Mouse (Mus musculus) small intestine, adult 2 months (tissue): ENCODE results near the gene Mnat1. TPM values are rescaled to one million over a fixed set of nuclear protein-coding genes. Genes with fewer than 3 reads are reported as not detected.

Source experiments
- H3K27ac ChIP-seq: fragments of 200-500 bp; 2 replicates; pipeline ENCODE4 v1.5.1; 2012; ENCODE audit warnings: low read depth, low read length, control low read depth, inconsistent platforms; ENCODE audit not compliant: insufficient read depth
- H3K27me3 ChIP-seq: fragments of 200-500 bp; 2 replicates; pipeline ENCODE4 v1.6.1; 2012; ENCODE audit warnings: mild to moderate bottlenecking, moderate library complexity, low read length, inconsistent platforms; ENCODE audit not compliant: control insufficient read depth, insufficient read depth
- H3K36me3 ChIP-seq: fragments of 200-500 bp; 2 replicates; pipeline ENCODE4 v1.6.1; 2012; ENCODE audit warnings: mild to moderate bottlenecking, low read length, control low read depth, inconsistent platforms; ENCODE audit not compliant: control insufficient read depth, insufficient read depth
- H3K4me1 ChIP-seq: fragments of 200-500 bp; 2 replicates; pipeline ENCODE4 v1.6.1; 2012; ENCODE audit warnings: low read length, inconsistent platforms, mixed read lengths; ENCODE audit not compliant: control insufficient read depth, insufficient read depth, insufficient read length
- H3K4me3 ChIP-seq: fragments of 200-500 bp; 2 replicates; pipeline ENCODE4 v1.5.1; 2012; ENCODE audit warnings: low read depth, mild to moderate bottlenecking, control low read depth, inconsistent platforms, low read length, moderate library complexity
- CTCF ChIP-seq: fragments of 200-500 bp; IDR thresholded peaks from 2 replicates; pipeline ENCODE4 v1.5.1; 2012; ENCODE audit warnings: low read depth, mild to moderate bottlenecking, control low read depth, inconsistent platforms, low read length, moderate library complexity, mixed read lengths; ENCODE audit not compliant: insufficient replicate concordance, insufficient read length; ENCODE audit errors: extremely low read depth
- POLR2A ChIP-seq: fragments of 200-500 bp; IDR thresholded peaks from 2 replicates; pipeline ENCODE4 v1.6.1; 2012; ENCODE audit warnings: low read depth, mild to moderate bottlenecking, control low read depth, inconsistent platforms, low read length, moderate library complexity
- WGBS: fragments of 180-500 bp; shearing (Covaris S2); methylation state at CpG from one replicate; pipeline ENCODE4 v1.1.7; 2018; 5-methylcytosine and 5-hydroxymethylcytosine counted together
- polyA plus RNA-seq: library from polyadenylated mRNA; depleted of rRNA; stranded (reverse); fragments of >200 nt; gene quantifications from 2 replicates; pipeline ENCODE4 v1.2.3, GENCODE M21; 2012

The Mnat1 gene
- polyA plus RNA-seq, 1 experiment = 1.7 TPM

DNA sequence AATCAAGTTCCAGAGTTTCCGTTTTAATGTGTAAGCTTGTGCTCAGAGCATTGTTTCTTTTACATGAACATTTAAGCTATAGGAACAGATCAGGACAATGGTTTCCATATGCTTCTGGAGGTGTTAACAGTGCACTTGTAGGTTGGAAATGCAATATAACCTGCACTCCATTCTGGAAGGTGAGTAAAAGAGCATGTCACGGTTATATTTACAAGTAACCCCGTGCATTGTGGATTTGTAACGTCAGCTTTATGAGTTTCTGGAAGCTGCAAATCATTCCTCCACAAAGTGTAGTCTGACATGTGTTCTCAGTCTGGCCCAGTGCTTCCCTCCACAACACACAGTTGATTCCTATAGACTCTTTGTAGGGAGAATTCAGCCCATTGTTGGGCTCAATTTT lies 30.6 kb downstream of the Mnat1 start:
- TF ChIP-seq CTCF = no peak
- TF ChIP-seq POLR2A = no peak
- 88% methylated on average over 4 of the region's 4 CpGs for WGBS

DNA sequence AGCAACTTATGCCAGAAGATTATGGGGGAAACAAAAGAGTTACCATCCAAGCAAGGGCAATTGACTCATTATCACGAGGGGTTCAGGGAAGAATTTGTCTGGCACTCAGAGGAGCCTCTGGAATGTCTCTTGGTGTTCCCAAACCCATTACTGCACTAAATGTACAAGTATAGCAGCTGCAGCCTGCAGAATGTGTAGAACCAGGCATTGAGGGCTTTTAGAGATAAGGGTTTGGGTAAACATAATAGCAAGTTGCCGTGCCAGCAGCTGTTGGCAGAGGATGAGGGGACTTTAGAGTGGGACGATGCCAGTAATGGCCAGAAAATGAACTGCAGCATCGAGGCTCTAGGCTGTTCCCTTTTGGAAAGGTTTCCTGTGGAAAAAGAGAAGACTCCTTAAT lies 36.8 kb downstream of the Mnat1 start:
- no peaks in the 10 kb centered on the region for H3K36me3 ChIP-seq
- TF ChIP-seq CTCF (no peak), POLR2A (no peak)
- no peak overlapping the region for H3K27ac ChIP-seq
- no peak overlapping the region for H3K4me3 ChIP-seq
- 12% methylated on average over 4 of the region's 4 CpGs for WGBS
- no peaks in the 10 kb centered on the region for H3K4me1 ChIP-seq
- H3K27me3 ChIP-seq = no peaks in the 10 kb centered on the region

More for the DNA sequence above, 30.6 kb downstream of the Mnat1 start:
- Histone ChIP-seq H3K36me3 (no peaks in the 10 kb centered on the region), H3K27me3 (no peaks in the 10 kb centered on the region), H3K27ac (no peak overlapping the region), H3K4me1 (no peaks in the 10 kb centered on the region), H3K4me3 (no peak overlapping the region)

DNA sequence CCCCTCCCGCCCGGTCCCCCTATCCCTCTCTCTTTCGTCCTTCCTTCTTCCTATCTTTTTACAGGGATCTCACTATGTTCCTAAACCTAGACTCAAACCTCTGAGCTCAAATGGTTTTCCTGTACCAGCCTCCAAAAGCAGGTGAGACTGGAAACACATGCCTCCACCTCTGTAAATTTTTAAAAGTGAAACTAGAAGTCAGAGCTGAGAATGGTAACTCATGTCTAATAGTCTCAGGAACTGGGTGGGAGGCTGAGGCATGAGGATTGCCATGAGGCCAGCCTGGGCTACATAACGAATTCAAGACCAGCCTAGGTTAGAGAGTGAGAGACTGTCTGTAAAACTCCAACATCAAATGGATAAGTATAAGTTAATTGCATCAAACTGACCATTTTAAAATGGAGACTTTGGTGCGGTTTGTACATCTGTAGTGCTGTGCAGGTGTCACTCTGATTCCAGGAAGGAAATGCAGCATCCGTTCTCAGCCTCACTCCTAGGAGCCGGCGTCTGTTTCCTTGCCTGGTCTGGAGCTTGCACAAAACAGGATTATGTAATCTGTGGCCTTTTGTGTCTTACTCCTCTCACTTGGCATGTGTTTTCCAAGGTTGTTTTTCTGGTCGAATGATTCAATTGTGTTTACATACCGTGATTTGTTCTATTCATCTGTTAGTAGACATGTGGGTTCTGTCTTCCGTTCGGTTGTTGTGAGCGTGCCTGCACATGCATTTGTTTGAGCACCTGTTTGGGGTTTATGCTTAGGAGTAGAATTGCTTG lies 39.1 kb downstream of the Mnat1 start:
- H3K4me1 ChIP-seq = no peaks in the 10 kb centered on the region
- H3K27ac ChIP-seq = no peak overlapping the region
- TF ChIP-seq POLR2A (no peak), CTCF (no peak)
- H3K4me3 ChIP-seq = no peak overlapping the region
- WGBS = 75% methylated on average over 13 of the region's 13 CpGs
- no peaks in the 10 kb centered on the region for H3K27me3 ChIP-seq
- no peaks in the 10 kb centered on the region for H3K36me3 ChIP-seq

DNA sequence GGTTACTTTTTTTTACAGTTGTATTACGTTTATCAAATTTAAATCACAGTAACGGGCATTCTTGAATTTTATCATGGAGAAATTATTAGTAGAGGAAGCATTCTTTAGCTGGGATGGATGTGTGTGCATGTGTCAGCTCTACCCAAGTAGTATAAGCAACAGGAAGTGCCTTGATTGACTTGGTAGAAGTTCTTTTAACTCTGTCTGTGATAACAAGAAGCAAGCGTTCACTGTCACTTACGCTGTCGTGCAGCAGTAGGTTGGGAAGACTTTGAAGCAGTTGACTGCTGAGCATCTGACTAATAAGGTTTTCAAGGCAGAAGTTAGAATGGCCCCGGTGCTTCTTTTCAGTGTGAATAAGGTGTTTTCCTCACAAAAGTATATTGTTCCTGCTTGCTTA lies 47.3 kb downstream of the Mnat1 start:
- Histone ChIP-seq H3K27ac (no peak overlapping the region), H3K36me3 (peaks cover 7% of the 10 kb centered on the region; the same call in 1 of the 2 replicates), H3K27me3 (no peaks in the 10 kb centered on the region), H3K4me3 (no peak overlapping the region), H3K4me1 (no peaks in the 10 kb centered on the region)
- TF ChIP-seq POLR2A = no peak
- TF ChIP-seq CTCF = no peak
- WGBS = 89% methylated on average over 6 of the region's 6 CpGs

DNA sequence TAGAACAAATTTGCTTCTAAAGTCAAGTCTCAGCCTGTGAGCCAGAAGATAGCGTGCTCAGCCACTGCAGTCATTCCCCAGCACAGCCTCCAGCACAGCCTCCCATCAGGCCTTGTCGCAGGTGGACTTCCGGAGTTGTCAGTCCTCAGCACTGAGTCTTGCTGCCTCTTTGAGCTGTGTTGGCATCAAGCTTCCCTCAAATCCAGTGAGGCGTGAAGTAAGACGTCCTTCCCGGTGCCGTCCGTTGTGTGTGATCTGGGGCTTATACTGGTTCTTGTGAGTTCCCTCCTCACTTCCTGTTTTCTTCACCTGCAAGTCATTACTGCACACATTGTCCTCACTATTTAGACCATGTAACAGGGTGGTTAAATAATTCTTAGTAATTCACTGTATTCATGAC lies 60.4 kb downstream of the Mnat1 start:
- Histone ChIP-seq H3K27me3 (no peaks in the 10 kb centered on the region), H3K4me1 (no peaks in the 10 kb centered on the region), H3K36me3 (peaks cover 12% of the 10 kb centered on the region; the same call in 1 of the 2 replicates), H3K4me3 (no peak overlapping the region), H3K27ac (no peak overlapping the region)
- 88% methylated on average over 8 of the region's 8 CpGs for WGBS
- TF ChIP-seq POLR2A (no peak), CTCF (no peak)

DNA sequence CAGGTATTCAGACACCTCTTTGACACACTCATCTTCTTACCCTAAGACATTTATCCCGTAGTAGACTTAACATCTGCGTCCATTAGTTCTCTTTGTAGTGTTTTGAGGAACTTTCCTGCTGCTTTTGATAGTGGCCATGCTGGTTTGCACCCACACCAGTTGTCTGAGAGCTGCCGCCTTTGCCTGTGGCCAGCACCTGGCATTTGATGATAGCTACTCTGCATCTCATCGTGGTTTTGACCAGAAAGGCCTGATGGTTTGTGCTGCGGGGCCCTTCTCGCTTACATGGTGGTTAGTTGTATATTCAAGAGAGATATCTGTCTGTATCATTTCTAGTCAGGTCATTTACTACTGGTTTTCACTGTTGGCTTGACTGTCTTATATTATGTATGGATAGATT lies 73.8 kb downstream of the Mnat1 start:
- H3K4me3 ChIP-seq = no peak overlapping the region
- H3K27ac ChIP-seq = no peak overlapping the region
- no peaks in the 10 kb centered on the region for H3K4me1 ChIP-seq
- peaks cover 2% of the 10 kb centered on the region; the same call in 1 of the 2 replicates for H3K36me3 ChIP-seq
- WGBS = 89% methylated on average over 6 of the region's 6 CpGs
- H3K27me3 ChIP-seq = no peaks in the 10 kb centered on the region
- TF ChIP-seq CTCF (no peak), POLR2A (no peak)

DNA sequence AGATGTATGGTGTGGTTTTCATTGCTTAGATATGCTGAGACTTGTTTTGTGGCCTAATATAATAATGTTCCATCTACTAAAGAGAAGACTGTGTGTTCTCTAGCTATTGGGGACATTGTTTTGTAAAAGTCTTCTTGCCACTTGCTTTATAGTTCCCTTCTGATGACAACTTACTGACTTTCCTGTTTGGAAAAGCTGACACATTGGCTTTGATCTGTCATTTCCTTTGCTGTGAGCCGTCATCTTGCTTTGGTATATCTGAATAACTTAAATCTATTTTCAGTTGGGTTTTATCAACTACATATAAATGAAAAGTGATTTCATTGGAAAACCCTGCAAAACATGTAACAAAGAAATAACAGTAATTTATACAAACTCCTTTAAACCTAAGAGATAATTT lies 74.9 kb downstream of the Mnat1 start:
- H3K4me3 ChIP-seq = no peak overlapping the region

More for the DNA sequence above, 74.9 kb downstream of the Mnat1 start:
- no peaks in the 10 kb centered on the region for H3K27me3 ChIP-seq
- TF ChIP-seq POLR2A (no peak), CTCF (no peak)
- peaks cover 2% of the 10 kb centered on the region; the same call in 1 of the 2 replicates for H3K36me3 ChIP-seq
- no peak overlapping the region for H3K27ac ChIP-seq
- WGBS = 90% methylated on average over 1 of the region's 1 CpGs
- no peaks in the 10 kb centered on the region for H3K4me1 ChIP-seq
